Mouse (Mus musculus) thymus, postnatal 10 days (tissue): Measurements from ENCODE around the gene Pappa2.

Experiments
- DNase-seq, 2 experiments: peaks; one replicate each; pipeline ENCODE4 v3.0.0; 2021; ENCODE audit warnings: low spot score in 2 of 2

Pappa2 gene

DNA sequence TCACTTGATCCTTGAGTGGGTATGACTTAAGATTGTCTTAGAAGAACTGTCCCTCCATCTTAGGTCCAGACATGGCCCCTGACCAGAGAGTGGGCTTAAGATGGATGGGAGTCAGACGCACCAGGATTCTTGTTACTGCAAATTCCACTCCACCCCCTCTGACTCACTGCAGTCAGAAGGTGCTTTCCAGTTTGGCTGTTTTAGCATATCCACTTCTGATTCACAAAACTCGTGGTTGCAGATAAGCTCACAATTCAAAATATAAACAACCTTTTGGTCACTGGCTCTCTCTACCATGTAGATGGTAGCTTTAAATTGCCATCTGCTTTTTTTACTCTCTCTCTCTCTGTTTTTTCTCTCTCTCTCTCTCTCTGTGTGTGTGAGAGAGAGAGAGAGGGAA is 214.4 kb downstream of the Pappa2 start:
- DNase-seq = no peak

GRCm38 (mm10) chr1:158764727-158765126 is 215.6 kb downstream of the Pappa2 start:
- DNase-seq = no peak

- DNase-seq = no peak
Measured at GRCm38 (mm10) chr1:158764211-158764610, 216.1 kb downstream of the Pappa2 start.

DNA sequence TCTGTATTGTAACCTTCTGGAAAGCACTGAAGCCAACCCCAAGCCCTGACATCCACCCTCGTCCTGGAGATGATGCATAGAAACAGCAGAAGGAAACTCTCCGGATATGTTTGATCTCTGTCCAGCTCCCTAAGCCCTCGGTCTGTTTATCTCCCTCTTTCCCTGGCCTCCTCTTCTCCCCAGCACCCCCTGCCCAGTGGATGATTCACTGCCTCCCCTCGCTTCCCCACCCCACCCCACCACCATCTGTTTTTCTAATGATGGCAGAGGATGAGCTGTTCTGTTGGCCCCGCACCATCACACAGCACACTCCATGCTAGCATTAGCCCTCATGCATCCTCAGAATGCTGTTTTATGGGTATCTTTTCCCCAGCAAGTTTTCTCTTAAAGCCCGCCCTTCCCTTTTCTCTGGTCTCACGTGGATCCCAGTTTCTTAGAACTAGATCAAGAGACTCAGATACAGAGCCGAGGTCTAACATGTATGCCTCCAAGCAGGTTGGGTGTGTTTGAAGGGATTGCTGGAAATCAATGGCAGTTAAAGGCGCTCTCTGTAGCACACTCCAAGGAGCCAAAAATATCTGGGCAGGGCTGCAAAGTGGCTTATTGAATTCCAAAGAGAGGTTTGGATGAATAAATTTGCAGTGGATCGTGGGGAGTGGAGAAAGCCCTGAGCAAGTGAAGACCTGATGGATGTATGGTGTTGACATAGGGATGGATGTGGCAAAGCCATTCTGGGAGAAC is 231.8 kb downstream of the Pappa2 start:
- no peak for DNase-seq

DNA sequence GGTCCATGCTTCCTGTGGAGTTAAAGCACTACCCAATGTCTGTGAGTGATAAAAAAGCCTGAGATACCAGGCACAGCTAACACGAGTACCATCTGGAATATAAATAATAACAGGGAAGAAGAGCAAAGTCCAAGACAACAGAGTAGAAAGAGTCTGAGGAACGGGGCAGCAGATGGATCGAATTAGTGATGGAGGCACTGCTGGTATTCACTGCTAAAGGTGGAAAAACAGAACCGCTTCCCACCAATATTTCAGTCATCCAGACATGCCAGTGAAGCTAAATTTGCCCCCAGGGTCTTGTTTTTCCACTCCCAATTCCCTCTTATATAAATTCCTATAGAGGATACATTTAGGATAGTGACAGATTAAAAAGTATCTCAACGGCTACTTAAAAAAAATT is 238.8 kb downstream of the Pappa2 start:
- no peak for DNase-seq

DNA sequence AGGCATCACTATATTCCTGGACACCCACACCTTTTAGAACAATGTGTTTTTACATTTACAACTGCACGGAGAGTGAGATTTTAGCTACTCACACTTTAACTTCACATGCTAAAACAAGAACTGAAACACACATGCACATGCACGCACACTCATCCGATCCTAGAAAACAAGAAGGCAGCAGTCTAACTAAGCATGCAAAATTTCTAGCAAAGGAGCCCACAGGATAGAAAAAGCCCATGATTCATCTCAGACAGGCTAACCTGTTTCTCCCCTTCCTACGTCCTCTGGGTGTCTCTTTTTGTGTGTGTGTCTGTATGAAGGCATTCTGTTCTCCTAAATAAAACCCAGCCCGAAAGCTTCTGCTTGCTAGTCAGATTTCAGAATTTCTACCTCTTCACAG is 239.3 kb downstream of the Pappa2 start:
- DNase-seq = no peak

DNA sequence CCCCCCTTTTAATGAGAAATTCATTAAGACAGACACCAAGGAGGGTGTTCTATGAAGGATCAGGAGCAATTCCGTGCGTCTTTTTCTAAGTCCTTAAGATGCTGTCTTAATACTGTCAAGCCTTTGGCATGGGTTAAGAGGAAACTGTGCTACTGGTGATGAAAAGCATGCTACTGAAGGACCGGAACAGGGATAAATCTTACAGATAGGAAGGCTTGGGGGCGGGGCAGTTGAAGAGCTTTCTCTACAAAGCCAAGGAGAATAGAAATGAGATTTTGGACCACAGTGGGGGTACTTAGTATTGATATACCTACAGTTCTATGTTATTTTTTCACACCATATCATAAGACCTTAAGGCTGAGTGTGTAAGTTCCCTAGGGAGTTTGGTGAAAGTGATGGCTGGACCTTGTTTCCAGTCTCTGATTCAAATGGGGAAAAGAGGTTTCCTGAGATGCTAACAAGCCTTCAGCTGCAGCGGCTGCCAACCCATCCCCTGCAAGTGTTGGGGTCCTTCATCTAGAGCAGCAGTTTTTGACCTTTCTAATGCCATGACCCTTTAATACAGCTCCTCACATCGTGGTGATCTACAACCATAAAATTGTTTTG is 240.0 kb downstream of the Pappa2 start:
- no peak for DNase-seq

DNA sequence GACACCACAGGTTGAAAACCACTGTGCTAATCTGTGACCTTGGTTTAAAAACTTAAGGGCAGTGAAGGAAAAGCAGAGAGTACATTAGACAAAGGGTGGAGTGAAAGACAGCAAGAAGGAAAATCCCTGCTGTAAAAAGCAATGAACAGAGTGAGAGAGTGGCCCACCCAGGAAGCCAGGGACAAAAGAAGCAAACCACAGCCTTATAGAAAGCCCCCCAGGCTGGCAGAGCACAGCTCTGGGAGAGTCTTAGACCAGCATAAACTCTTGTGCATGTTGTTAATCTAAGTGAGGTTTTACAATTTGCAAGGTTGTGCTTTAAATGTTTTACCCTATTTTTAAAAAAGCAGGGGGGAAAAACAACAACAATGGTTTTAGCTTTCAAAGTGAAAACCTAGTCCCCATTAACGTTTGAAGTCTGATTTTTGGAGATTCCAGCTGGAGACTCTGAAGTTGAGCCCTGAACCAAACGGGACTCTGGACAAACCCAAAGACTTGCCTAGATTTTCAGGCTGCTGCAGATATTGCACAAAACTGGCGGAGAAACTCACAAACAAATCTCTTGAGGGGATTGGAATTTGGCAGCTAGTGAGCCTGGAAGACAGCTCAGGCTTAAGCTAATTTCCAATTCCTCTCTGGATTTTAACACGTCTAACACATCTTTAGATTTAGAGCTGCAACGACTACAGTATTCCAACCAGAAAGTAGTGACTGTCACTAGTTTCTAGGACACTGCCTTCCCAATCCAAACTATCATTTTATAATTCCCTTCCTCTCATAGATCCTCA is 241.0 kb downstream of the Pappa2 start:
- no peak for DNase-seq

DNA sequence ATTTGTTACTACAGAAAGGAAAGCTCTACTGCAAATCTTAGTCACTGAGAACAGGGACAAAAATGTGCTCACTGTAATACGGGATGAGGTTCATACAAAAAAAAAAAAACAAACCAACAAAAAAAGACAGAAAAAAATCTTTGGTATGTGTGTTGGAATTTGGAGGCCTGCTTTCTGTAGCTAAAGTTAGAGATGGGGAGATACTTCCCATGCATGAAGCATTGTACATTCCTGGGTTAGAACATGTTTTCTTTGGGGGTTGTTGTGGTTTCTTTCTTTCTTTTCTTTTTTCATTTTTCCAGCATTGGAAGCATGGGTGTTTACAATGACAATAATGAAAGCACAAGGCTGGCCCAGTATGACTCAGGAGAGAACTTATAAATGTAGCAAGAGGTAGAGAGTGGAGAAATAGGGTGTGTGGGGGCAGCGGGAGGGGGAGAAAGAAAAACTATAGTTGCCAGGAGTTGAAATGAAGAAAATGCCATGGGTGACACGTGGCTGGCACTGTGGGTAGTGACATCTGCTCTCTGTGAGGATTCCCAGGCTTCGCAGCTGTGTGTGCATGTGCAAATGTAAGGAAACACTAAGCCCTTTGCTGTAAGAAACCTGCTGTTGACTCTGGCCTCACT is 247.3 kb downstream of the Pappa2 start:
- no peak for DNase-seq

- no peak for DNase-seq
Measured at GRCm38 (mm10) chr1:158713301-158714095, 266.8 kb downstream of the Pappa2 start.

- DNase-seq = no peak
Measured at GRCm38 (mm10) chr1:158701336-158701735, 279.0 kb downstream of the Pappa2 start.

GRCm38 (mm10) chr1:158700147-158700546 is 280.1 kb downstream of the Pappa2 start:
- no peak for DNase-seq

DNA sequence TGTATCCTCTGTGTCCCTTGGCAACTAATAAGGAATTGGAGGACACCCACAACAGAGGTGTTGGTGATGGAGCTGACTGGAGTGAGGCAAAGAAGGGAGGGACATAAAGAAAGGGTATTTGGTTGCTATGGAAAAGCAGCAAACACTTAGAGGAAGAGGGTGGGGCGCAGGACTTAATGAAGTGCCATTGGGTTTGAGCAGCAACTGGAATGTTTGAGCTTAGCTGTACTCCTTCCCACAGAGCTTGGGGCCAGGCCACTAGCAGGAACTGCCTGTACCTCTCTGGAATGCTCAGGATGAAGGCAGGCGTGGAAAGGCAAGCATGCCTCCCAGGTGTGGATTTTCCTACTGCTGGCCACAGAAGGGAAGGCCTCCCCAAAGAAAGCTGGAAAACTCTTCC is 281.0 kb downstream of the Pappa2 start:
- DNase-seq = no peak

- DNase-seq = no peak
Measured at GRCm38 (mm10) chr1:158697859-158698569, 282.3 kb downstream of the Pappa2 start.

GRCm38 (mm10) chr1:158697423-158697822 is 282.9 kb downstream of the Pappa2 start:
- DNase-seq = no peak

- DNase-seq = no peak
Measured at GRCm38 (mm10) chr1:158687726-158688125, 292.6 kb downstream of the Pappa2 start.

DNA sequence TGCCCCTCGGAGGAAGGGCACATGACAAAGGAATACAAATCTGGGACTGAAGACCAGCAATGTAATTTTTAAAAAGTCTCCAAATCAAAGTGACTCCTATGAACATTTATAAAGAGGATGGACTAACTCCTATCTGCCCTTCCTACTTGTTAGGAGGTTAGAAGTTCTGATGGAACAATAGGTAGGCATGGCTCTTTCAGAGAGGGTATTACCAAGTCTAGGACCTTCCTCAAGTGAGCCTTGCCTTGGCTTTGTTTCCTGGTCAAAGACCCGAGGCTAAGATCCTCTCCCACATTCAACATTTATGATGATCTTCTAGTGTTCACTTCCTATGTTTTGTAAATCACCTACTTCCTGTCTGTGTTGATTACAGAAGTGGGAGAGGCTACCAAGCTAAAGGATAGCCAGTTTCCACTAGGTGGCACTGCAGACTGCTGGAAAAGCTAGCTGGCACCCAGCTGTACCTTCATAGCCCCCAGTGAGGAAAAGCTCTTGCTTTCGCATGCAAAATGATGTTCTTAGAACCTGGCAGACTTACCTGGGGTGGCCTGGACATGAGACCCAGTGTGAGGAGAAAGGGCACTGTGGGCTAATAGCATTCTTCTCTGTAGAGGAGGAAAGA is 310.2 kb downstream of the Pappa2 start:
- DNase-seq = peak in 1 of 2 experiments; percentile 27

DNA sequence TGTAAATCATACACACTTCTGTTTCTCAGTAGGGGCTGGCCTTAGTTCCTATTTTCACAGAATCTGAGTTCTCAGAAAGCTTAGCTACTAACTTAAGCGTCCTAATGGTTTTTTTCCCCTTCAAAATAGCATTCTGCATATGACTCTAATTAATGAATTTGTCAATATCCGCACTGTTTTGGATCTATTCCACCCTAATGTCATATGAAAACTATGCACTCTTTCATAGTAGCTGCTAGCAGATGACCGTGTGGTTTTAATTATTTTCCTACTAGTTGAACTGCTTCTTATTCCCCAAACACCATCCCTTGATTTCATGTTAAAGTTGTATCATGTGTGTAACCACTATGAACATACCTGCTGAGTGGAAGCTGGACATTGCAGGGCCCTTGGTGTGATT is 314.3 kb downstream of the Pappa2 start:
- DNase-seq = no peak
